Mouse (Mus musculus): ENCODE measurements around the gene Ugt1a6a. TPM values are rescaled to one million over a fixed set of nuclear protein-coding genes. Genes with fewer than 3 reads are reported as not detected.

Ugt1a6a gene
- polyA plus RNA-seq, 1 experiment: not detected

DNA sequence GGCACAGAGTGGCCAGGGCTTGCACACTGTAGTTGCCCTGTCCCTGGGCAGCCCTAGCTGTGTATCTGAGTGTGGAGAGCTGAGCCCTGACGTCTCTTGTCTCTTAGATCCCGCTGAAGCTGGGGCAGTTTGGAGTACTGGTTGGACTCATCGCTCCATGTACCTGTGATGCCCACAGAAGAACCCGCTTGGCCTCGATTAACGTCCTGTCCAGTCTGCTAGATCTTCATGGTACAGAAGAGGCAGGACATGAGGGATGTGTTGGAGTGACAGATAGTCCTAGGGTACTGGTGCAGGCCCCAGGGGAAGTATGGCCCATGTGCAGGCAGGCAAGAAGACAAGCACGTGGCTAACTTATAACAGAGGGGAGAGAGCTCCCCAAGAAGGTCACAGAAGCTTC lies 115.0 kb downstream of the Ugt1a6a start:
- Histone ChIP-seq H3K4me1 (ENCODE audit: control insufficient read depth, insufficient read depth, low read length) (no peaks in the 10 kb centered on the region), H3K4me3 (ENCODE audit: insufficient read depth, low read depth, low read length) (no peak overlapping the region), H3K27ac (ENCODE audit: insufficient read depth, low read depth, low read length) (no peak overlapping the region)
- no peak for TF ChIP-seq POLR2A (IDR thresholded peaks at IDR 0.05; ENCODE audit: insufficient read depth, low read depth, low read length)
- no peak for TF ChIP-seq CTCF (IDR thresholded peaks at IDR 0.05; ENCODE audit: insufficient read depth, low read depth, low read length)
- 76% methylated on average over 7 of the region's 7 CpGs for WGBS

DNA sequence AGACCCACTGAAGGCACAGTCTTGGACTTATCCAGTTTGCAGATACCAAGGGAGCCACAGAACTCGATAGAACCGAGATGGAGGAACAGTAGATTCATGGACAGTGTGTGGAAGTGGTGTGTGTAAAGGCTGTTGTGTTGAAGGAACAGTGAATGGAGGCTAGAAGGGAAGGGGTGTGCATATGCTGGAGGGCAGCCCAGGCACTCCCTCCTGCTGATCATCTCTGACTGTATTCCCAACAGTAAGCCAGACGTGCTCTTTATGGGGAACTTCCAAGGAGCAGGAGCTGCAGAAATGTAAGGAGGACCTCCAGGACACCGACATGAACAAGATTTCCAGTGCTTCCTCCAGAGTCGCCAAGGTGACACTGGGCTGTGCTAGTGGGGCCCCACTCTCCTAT lies 115.4 kb downstream of the Ugt1a6a start:
- Histone ChIP-seq H3K4me1 (ENCODE audit: control insufficient read depth, insufficient read depth, low read length) (no peaks in the 10 kb centered on the region), H3K27ac (ENCODE audit: insufficient read depth, low read depth, low read length) (no peak overlapping the region), H3K4me3 (ENCODE audit: insufficient read depth, low read depth, low read length) (no peak overlapping the region)
- TF ChIP-seq CTCF (IDR thresholded peaks at IDR 0.05; ENCODE audit: insufficient read depth, low read depth, low read length): no peak
- no peak for TF ChIP-seq POLR2A (IDR thresholded peaks at IDR 0.05; ENCODE audit: insufficient read depth, low read depth, low read length)
- WGBS: 83% methylated on average over 5 of the region's 5 CpGs

- WGBS: 75% methylated on average over 8 of the region's 8 CpGs
- Histone ChIP-seq H3K4me1 (ENCODE audit: control insufficient read depth, insufficient read depth, low read length) (no peaks in the 10 kb centered on the region), H3K4me3 (ENCODE audit: insufficient read depth, low read depth, low read length) (no peak overlapping the region), H3K27ac (ENCODE audit: insufficient read depth, low read depth, low read length) (no peak overlapping the region)
- TF ChIP-seq POLR2A (IDR thresholded peaks at IDR 0.05; ENCODE audit: insufficient read depth, low read depth, low read length) (no peak), CTCF (IDR thresholded peaks at IDR 0.05; ENCODE audit: insufficient read depth, low read depth, low read length) (no peak)
Observed at GRCm38 (mm10) chr1:88253106-88253505, 118.5 kb downstream of the Ugt1a6a start.

GRCm38 (mm10) chr1:88253540-88253939 lies 118.9 kb downstream of the Ugt1a6a start:
- H3K4me3 ChIP-seq (ENCODE audit: insufficient read depth, low read depth, low read length): no peak overlapping the region
- H3K27ac ChIP-seq (ENCODE audit: insufficient read depth, low read depth, low read length): no peak overlapping the region
- 74% methylated on average over 6 of the region's 6 CpGs for WGBS
- H3K4me1 ChIP-seq (ENCODE audit: control insufficient read depth, insufficient read depth, low read length): no peaks in the 10 kb centered on the region
- TF ChIP-seq POLR2A (IDR thresholded peaks at IDR 0.05; ENCODE audit: insufficient read depth, low read depth, low read length): no peak
- no peak for TF ChIP-seq CTCF (IDR thresholded peaks at IDR 0.05; ENCODE audit: insufficient read depth, low read depth, low read length)

DNA sequence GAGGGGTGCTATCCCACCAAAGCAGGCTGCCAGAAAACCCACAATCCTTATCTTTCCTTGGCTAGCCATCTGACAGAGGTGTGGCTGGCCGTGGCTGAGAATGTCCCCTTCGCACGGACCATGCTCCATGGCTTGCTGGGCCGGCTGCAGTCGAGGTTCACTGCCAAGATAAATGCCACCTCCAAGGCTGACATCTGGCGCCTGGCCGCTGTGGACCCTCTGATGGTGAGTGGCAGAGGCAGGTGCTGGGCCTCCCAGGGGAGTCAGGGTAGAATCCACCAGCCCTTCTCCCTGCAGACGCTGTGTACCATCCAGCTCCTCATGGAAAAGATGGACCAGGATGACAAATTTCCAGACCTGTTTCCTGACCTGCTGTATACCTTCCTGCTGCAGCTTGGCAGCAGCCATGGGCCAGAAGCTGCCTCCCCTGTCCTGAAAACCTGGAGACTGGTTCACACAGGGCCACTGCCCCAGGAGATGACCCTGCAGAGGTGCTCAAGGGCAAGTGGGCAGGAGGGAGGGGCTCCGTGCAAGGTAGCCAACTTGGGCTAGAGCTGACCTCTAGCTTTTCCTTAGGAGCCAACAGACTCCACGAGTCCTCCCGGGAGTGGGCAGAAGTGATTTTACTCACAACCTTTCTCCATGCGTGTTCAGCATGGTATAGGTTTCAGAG lies 120.3 kb downstream of the Ugt1a6a start:
- 91% methylated on average over 12 of the region's 12 CpGs for WGBS
- H3K4me1 ChIP-seq (ENCODE audit: control insufficient read depth, insufficient read depth, low read length): peaks cover 3% of the 10 kb centered on the region; the same call in 1 of the 2 replicates
- TF ChIP-seq CTCF (IDR thresholded peaks at IDR 0.05; ENCODE audit: insufficient read depth, low read depth, low read length) (no peak), POLR2A (IDR thresholded peaks at IDR 0.05; ENCODE audit: insufficient read depth, low read depth, low read length) (no peak)

DNA sequence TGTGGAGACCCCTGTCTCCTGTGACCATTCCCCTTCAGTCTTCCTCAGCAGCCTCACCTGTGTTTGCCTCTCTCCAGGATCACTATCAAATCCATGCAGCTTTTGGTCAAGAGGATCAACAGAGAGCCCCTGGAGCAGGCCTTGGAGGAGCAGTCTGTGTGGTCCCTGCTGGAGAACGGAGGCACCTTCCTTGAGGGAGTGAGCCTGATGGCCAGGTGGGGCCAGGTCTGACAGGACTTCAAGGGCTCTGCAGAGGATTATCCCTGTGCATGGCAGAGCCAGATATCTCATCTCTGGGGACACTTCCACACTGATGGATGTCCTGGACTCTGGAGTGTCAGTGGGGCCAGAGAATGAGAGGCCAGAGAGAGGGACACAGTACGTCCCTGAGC lies 120.9 kb downstream of the Ugt1a6a start:
- no peak for TF ChIP-seq CTCF (IDR thresholded peaks at IDR 0.05; ENCODE audit: insufficient read depth, low read depth, low read length)
- no peak for TF ChIP-seq POLR2A (IDR thresholded peaks at IDR 0.05; ENCODE audit: insufficient read depth, low read depth, low read length)
- H3K27ac ChIP-seq (ENCODE audit: insufficient read depth, low read depth, low read length): no peak overlapping the region
- no peak overlapping the region for H3K4me3 ChIP-seq (ENCODE audit: insufficient read depth, low read depth, low read length)
- WGBS: 60% methylated on average over 2 of the region's 2 CpGs
- H3K4me1 ChIP-seq (ENCODE audit: control insufficient read depth, insufficient read depth, low read length): peaks cover 3% of the 10 kb centered on the region; the same call in 1 of the 2 replicates

More for the DNA sequence above, 120.3 kb downstream of the Ugt1a6a start:
- Histone ChIP-seq H3K27ac (ENCODE audit: insufficient read depth, low read depth, low read length) (no peak overlapping the region), H3K4me3 (ENCODE audit: insufficient read depth, low read depth, low read length) (no peak overlapping the region)

DNA sequence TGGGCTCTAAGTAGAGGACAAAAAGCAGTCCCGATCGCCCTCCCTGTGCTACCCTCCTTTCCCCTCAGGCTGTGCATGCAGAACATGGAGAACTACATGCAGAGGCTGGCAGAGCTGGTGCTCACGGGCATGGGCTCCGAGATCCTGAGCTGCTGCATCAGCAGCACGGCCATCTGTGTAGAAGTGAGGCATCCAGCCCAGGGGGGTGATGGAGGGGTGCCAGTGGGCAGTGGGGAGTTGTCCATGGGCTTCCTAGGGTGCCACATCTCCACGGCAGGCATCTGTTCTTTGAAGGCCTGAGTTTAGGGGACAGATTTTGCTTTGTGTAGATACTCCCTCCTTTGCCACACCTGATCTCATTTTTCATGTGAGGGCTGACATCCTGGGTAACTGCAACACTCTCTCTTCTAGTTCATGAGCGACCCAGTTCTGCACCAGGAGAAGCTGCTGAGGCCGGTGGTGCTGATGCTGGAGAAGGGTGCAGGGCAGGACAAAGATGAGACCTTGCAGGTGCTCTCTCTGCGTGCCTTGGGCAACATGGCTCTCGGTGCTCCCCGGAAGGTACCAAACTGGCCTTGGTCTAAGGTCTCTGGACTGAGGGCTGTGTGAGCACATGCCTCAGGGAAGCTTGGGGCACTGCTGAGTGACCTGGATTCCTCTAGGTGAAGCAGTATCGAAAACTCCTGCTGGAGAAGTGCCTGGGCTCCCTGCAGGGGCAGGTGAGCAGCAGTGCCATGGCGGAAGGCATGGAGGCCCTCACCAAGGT lies 121.6 kb downstream of the Ugt1a6a start:
- WGBS: 80% methylated on average over 13 of the region's 13 CpGs
- peaks cover 3% of the 10 kb centered on the region; the same call in 1 of the 2 replicates for H3K4me1 ChIP-seq (ENCODE audit: control insufficient read depth, insufficient read depth, low read length)
- H3K4me3 ChIP-seq (ENCODE audit: insufficient read depth, low read depth, low read length): no peak overlapping the region
- TF ChIP-seq CTCF (IDR thresholded peaks at IDR 0.05; ENCODE audit: insufficient read depth, low read depth, low read length) (no peak), POLR2A (IDR thresholded peaks at IDR 0.05; ENCODE audit: insufficient read depth, low read depth, low read length) (no peak)
- H3K27ac ChIP-seq (ENCODE audit: insufficient read depth, low read depth, low read length): no peak overlapping the region

DNA sequence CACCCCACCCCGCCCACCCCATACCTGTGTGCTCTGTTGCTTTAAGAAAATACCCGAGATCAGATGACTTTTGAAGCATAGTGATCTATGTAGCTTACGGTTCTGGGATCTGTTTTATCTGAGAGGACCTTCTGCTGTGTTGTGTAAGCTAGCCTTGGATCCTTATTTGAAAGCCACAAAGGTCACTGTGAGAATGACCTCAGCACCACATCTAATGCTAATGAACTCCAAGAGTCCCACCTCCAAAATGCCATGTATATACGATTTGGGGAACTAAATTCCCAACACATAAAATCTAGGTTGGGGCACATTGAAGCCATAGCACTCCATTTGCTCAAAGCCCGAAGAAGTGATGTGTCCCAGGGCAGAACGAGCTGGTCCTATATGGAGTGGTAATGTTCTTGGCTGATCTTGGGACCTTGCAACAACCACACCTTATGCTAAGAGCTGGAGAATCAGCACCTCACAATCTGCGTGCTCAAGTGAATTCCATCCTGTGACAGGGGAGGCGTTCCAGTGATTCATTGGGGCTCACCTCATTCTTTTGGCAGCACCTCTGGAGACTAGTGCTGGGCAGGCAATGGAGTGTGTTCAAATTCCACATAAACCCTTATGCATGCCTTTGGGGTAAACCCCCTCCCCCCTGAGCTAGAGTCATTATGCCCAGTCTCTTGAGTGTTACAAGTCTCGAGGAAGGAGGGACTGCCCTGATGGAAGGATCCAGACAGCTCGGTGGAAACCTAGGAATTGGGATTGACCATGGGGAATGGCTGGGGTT lies 122.5 kb downstream of the Ugt1a6a start:
- 80% methylated on average over 10 of the region's 10 CpGs for WGBS
- Histone ChIP-seq H3K4me3 (ENCODE audit: insufficient read depth, low read depth, low read length) (no peak overlapping the region), H3K4me1 (ENCODE audit: control insufficient read depth, insufficient read depth, low read length) (peaks cover 3% of the 10 kb centered on the region; the same call in 1 of the 2 replicates), H3K27ac (ENCODE audit: insufficient read depth, low read depth, low read length) (no peak overlapping the region)
- TF ChIP-seq CTCF (IDR thresholded peaks at IDR 0.05; ENCODE audit: insufficient read depth, low read depth, low read length): no peak
- TF ChIP-seq POLR2A (IDR thresholded peaks at IDR 0.05; ENCODE audit: insufficient read depth, low read depth, low read length): no peak

All from olfactory bulb, adult 2 months (tissue).